Mouse (Mus musculus): ENCODE measurements around the gene Pdzk1ip1.

DNA sequence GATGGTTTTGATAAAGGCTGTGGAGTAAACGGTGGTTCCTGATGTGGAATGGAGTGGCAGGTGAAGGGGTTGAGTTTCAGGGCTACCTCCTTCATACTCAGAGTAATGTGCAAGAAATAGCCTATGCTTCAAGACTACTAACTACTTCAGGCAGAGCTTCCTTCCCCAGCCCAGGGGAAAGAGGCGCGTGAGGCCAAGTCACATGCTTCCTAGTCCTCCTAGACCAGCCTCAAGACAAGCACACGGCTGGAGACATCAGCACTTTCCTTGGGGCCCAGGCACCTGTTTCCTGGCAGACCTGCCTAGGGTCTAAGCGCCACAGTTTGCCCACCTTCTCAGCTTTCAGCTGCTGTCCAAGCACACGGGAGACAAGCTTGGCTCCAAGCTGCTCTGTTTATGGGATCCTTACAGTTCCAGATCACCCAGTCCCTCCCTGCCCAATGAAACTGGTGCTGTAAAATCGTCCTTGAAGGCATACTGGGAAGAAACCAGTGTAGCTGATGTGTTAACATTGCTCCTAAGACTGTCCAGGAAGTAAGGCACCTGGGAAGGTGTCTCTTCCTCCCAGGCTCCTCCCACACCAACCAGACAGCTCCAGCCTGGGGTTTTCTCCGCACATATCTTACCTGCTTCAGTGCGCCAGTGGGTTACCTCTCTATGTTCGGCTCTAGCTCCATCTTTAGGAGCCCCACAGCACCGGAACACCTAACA, 8.1 kb downstream of the Pdzk1ip1 start:
- TF ChIP-seq CTCF (IDR thresholded peaks at IDR 0.05; ENCODE audit: extremely low read depth, insufficient read length, insufficient replicate concordance, low read depth, low read length) (no peak), POLR2A (IDR thresholded peaks at IDR 0.05; ENCODE audit: low read depth, low read length) (no peak)

Data from small intestine, adult 2 months (tissue).